Mouse (Mus musculus) inflammation-experienced regulatory T-cells, adult 6 months (primary cell): ENCODE results near the gene Smim14. TPM values are rescaled to one million over a fixed set of nuclear protein-coding genes. Genes with fewer than 3 reads are reported as not detected.
A peak's percentile ranks its signal among the peaks of the same experiment; 100 is the strongest.
"Not testable (repeated sequence)": the region's sequence is repeated elsewhere in the genome, so short reads cannot be mapped to it uniquely, and the experiment has no call there.

Experiments
- ATAC-seq: one replicate; pipeline ENCODE4 v1.8.0; 2017
- polyA plus RNA-seq, 3 experiments: library from polyadenylated mRNA; unstranded; fragments of 100-300 nt; shearing (Covaris generic); gene quantifications; one replicate each; pipeline ENCODE4 v1.2.1; 2017

Gene Smim14
- polyA plus RNA-seq, 3 experiments from 2014 or later: 54.0 to 162 (median 147) TPM

GRCm38 (mm10) chr5:65521803-65522202, 15.2 kb downstream of the Smim14 start:
- no peak for ATAC-seq

DNA sequence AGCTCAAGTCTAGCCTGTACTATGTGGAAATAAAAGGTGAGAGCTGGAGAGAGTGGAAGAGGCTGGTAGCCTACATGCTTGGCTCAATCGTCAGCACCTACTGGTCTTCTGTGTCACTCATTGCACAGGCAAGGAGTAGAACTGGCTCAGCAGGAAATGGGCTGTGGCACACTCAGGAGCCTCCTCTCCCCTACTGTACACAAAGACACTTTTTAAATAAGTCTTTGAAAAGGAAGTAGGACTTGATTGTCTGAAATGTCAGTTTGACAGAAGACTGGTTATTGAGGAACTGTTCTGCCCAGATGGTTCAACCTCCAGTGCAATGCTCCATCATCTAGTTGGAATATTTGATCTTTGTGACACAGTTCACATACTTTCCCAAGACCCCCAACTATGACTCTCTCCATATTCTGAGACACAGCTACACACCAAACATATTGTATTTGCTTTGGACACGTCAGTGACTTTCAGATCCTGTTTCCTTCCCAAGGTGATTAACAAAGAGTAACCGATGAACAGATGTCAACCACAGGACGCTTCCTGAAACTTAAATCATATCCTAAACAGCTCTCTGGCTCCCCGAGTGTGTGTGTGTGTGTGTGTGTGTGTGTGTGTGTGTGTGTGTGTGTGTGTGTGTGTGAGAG, 22.2 kb downstream of the Smim14 start:
- ATAC-seq: peak; percentile 72

- no peak for ATAC-seq
These were observed 23.5 kb downstream of the Smim14 start for GRCm38 (mm10) chr5:65513506-65513905.

- no peak for ATAC-seq
These were observed 28.6 kb downstream of the Smim14 start for GRCm38 (mm10) chr5:65508395-65508794.

DNA sequence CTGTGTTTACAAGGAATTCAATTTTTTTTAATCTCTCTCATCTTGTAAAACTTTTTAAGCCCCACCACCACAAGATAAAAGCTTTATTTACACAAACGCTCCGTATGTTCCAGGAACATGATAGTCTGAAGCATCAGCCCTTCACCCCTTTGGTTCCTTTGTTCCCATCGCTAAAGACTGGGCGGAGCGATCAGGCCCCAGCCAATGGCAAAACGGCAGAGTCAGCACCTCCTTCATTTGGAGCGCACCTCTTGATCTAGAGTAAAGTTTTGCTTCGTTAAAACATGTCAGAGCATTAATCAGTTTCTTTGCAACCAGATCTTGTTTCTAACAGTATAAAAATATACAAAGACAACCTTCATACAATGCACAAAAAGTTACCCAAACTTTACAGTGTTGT, 31.2 kb downstream of the Smim14 start:
- ATAC-seq: peak; percentile 35

- no peak for ATAC-seq
These were observed 35.6 kb downstream of the Smim14 start for GRCm38 (mm10) chr5:65501407-65501806.

DNA sequence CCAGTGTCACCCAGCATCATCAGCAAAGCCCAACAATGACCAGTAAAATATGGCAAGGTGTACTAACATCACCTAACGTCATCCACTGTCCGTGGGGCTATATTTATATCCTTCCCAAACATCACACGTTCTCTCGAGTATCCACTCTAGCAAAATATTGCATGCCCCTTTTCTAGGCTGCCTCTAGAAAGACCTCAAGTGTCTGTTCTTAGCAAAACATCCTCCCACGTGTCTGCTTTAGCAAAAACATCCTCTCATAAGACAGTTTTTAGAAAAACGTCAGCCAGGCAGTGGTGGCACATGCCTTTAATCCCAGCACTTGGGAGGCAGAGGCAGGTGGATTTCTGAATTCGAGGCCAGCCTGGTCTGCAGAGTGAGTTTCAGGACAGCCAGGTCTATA, 36.8 kb downstream of the Smim14 start:
- peak; percentile 48 for ATAC-seq

GRCm38 (mm10) chr5:65492716-65493531, 44.1 kb downstream of the Smim14 start, which contains the start of gene Gm43552:
Gene Gm43552 (minus strand): TSS chr5:65492833.
- peak; percentile 86 for ATAC-seq

DNA sequence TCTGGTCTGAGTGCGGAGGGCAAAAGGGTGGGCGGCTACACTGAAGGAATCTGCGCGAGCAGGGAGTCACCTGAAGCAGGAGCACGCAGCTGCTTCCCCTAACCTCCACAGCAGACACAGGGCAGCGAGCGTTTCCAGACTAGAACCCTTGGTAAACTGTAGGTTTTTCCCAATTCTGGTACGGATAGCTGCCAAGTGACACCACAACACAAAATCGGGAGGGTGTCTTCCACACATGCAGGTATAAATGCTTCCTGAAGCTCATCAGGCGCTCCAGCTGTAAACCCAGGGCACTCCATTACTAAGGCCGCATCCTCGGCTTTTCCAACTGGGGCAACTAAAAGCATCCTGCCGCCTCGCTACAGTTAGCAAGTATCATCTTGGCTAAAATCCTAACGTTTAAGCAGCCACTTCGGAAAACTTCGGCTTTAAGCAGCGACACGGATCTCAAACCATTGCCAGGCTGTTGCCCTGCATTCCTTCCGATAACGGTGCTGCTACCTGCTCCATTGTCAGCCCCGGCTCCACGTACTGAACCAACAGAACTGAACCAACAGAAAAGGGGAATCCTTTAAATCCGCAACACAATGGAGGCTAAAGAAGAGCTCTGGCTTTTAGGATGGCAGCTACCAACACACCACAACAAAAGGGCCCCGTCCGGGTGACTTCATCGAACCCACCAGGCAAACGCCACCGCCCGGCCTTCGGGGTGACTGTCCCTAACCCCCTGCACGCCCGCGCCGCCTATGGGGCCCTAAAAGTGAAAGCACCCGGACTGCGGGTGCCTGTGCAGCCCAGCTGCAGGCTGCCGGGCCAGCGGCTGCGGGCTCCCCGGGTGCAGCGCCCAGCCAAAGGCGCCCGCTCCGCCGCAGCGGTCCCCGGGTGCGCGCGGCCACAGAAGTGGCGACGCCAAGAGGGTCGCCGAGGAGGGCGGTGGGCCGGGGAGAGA, 44.9 kb downstream of the Smim14 start:
- peak; percentile 49 for ATAC-seq

- no peak for ATAC-seq
These were observed 47.2 kb downstream of the Smim14 start for GRCm38 (mm10) chr5:65489830-65490229.

GRCm38 (mm10) chr5:65488725-65489124, 48.3 kb downstream of the Smim14 start:
- no peak for ATAC-seq

DNA sequence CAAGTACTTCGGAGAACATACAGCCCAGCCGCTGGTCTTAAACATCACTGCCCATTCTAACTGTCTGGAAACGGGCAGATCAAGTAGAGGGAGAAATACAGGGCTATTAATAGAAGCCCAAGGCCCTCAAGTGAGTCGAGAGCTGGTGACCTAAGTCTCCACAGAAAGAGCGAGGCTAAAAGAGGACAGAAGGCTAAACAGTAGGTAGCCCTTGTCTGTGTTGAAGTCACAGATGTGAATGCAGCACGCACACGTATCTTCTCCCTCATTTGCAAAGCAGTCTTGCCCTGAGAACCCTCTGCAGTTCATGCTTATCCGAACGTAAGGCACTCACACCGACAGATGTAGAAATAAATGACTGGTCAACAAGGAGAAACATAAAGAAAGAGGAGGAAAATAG, 49.6 kb downstream of the Smim14 start:
- ATAC-seq: no peak

GRCm38 (mm10) chr5:65486514-65486913, 50.5 kb downstream of the Smim14 start:
- ATAC-seq: no peak

DNA sequence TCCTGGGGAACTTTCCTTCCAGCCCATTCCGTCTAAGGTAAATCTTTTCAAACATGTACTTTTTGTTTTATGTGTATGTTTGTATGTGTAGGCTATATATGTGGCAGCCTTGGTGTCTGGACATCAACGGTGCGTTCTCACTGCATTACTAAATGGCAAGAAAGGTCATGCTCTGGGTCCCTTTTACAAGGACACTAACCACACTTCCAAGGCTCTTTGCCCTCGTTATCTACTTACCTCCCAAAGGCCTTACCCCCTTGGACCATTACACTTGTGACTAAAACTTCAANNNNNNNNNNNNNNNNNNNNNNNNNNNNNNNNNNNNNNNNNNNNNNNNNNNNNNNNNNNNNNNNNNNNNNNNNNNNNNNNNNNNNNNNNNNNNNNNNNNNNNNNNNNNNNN, 54.0 kb downstream of the Smim14 start:
- no peak for ATAC-seq

DNA sequence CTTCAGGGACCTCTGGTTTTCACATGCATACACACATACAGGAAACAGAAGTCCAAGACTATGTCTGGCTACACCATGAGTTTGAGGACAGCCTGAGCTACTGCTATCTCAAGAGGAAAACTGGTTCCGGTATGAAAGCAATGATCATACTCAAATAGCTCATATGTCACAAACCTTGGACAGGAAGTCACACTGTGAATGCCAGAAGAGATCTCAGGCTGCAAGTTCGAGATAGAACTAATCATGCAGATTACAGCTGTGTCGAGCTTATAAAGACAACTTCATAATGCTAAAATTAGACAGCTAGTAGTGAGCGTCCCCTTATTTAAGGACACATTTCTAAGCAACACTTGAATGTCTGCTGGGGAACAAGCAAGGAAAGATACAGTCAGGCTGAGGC, 56.5 kb downstream of the Smim14 start:
- ATAC-seq: no peak

DNA sequence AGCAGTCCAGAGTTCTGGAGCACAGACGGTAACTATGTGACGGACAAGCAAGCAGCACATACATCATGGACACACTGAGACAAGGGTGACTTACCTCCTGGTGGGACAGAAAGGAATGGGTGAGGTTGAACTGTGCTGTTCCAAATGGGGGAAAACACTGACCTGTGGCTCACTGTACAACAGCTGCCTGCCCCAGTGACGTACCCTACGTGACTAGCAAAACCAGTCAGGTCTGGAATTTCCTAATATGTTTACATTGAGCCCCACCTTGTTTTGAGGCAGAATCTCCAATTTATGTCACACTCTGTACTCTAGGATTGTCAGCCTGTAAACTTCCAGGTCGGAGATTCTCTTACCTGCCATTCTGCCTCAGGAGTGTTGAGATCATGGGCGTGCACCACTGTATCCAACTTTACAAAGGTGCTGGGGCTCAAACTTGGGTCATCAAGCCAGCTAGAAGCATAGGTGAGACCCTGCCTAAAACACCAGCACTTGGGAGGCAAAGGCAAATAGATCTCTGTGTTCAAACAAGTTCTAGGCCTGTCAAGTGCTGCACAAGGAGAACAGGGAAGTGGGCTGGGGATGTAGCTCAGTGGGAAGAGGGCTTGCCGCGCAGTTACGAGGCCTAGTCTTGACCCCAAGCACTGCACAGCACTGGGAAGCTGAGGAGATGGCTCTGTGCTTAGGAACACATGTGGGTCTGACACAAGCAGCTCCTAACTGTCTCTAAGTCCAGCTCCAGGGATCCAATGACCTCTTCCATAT, 57.1 kb downstream of the Smim14 start:
- ATAC-seq: no peak

- no peak for ATAC-seq
These were observed 58.8 kb downstream of the Smim14 start for GRCm38 (mm10) chr5:65478224-65478623.

- ATAC-seq: not testable (repeated sequence)
These were observed 60.2 kb downstream of the Smim14 start for GRCm38 (mm10) chr5:65476739-65477138.

DNA sequence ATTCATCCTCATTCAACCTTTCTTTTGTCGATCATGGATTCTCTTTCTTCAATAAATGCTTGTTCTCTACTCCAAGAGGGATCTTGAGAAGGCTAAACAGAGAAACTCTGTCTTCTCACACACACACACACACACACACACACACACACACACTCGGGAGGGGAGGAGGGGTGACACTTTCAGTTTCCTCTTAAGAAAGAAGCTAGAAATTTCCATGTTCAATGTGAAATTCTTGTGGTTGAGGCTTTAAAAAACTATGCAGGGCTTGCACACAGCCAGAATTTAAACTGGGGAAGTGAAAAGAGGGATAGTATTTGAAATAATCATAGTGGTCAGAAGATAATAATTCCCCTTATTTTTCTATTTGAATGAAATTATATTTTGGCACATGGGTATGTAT, 61.2 kb downstream of the Smim14 start:
- ATAC-seq: no peak

DNA sequence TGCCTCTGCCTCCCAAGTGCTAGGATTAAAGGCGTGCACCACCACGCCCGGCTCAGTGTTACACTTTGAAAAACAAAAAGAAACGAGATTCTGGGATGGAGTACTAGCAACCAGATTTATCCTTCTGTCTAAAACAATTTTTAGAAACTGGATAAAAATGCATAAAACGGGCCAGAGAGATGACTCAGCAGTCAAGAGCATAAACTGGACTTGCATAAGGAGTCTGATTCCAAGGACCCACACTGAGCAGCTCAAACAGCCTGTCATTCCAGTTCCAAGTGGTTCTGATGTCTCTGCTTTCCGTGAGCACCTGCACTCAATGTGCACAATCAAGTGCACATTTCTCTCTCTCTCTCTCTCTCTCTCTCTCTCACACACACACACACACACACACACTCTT, 67.2 kb downstream of the Smim14 start:
- no peak for ATAC-seq

DNA sequence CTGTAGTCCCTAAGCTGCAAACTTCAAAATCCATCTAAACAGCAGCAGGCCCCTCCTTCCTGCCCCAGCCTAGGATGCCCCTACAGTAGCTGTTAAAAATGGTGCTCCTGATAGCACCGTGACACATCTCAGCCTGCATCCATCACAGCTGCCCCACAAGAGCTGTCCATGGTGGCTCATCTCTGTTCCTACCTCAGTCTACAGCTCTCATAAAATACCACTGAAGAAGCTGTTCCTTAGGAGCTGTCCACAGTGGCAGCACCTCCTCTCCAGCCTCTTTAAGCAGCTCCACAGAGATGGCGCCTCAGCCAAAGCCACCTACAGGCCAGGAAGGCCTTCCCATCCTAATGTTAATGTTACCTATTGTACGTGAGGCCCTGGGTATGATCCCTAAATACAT, 70.1 kb downstream of the Smim14 start:
- no peak for ATAC-seq

DNA sequence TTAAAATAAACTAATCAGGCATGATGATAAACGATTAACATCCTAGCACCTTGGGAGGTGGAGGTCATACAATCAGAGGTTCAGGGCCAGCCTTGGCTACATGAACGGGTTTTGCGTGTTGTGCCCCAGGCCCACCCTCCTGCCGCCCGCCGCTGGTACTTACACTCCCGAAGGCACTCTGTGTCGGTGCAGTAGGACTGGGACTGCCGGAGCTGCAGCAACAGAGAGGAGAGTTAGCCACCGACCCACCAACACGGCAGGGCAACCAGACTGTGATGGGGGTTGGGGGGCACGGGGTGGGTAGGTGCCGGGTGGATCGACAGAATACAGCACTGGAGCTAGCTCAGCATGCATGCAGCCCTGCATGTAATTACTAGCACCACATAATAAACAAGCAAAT, 76.6 kb downstream of the Smim14 start:
- ATAC-seq: no peak
